Mouse (Mus musculus) limb, embryonic 15.5 days (tissue): ENCODE data around the gene 2510009E07Rik. TPM values are rescaled to one million over a fixed set of nuclear protein-coding genes. Genes with fewer than 3 reads are reported as not detected.
"Not testable (repeated sequence)": the region's sequence is repeated elsewhere in the genome, so short reads cannot be mapped to it uniquely, and the experiment has no call there.

Source experiments
- ATAC-seq: fragments of 200-750 bp; cut with Nextera tagmentation; 2 replicates; pipeline ENCODE4 v1.8.0; 2017; ENCODE audit warnings: low read depth, moderate TSS enrichment; ENCODE audit not compliant: insufficient number of reproducible peaks, low FRiP score, low TSS enrichment
- H3K27ac ChIP-seq: fragments of 300-500 bp; sonication (generic); 2 replicates; pipeline ENCODE4 v1.5.1; 2015; ENCODE audit warnings: moderate library complexity, mild to moderate bottlenecking, inconsistent platforms
- H3K27me3 ChIP-seq: fragments of 300-500 bp; sonication (generic); 2 replicates; pipeline ENCODE4 v1.6.1; 2015; ENCODE audit warnings: inconsistent platforms
- H3K36me3 ChIP-seq: fragments of 300-500 bp; sonication (generic); 2 replicates; pipeline ENCODE4 v1.6.1; 2015; ENCODE audit warnings: inconsistent platforms
- H3K4me1 ChIP-seq: fragments of 300-500 bp; sonication (generic); 2 replicates; pipeline ENCODE4 v1.6.1; 2015; ENCODE audit warnings: inconsistent platforms
- H3K4me2 ChIP-seq: fragments of 300-500 bp; sonication (generic); 2 replicates; pipeline ENCODE4 v1.6.1; 2015; ENCODE audit warnings: mild to moderate bottlenecking, inconsistent platforms
- H3K4me3 ChIP-seq: fragments of 300-500 bp; sonication (generic); 2 replicates; pipeline ENCODE4 v1.5.1; 2015; ENCODE audit warnings: mild to moderate bottlenecking, inconsistent platforms
- H3K9ac ChIP-seq: fragments of 300-500 bp; sonication (generic); 2 replicates; pipeline ENCODE4 v1.6.1; 2015; ENCODE audit warnings: inconsistent platforms
- H3K9me3 ChIP-seq: fragments of 300-500 bp; sonication (generic); 2 replicates; pipeline ENCODE4 v1.6.1; 2016; ENCODE audit warnings: inconsistent platforms
- WGBS: fragments of 180-500 bp; shearing (Covaris S2); methylation state at CpG from one replicate; pipeline ENCODE4 v1.1.7; 2015; 5-methylcytosine and 5-hydroxymethylcytosine counted together
- polyA plus RNA-seq: library from polyadenylated mRNA; unstranded; fragments of >200 nt; fragmentation: Nextera tagmentation; extraction: Ambion mirVana; gene quantifications from 2 replicates; pipeline ENCODE4 v1.2.1, GENCODE M21; 2015

The 2510009E07Rik gene
- polyA plus RNA-seq, 1 experiment from 2014 or later = 27.3 TPM

GRCm38 (mm10) chr16:21704691-21705090 is 10.2 kb upstream of the 2510009E07Rik start:
- Histone ChIP-seq H3K4me3 (no peak overlapping the region), H3K36me3 (no peaks in the 10 kb centered on the region), H3K4me2 (no peak overlapping the region), H3K4me1 (0 out of 2 replicates have a peak, but pooled peaks cover 2% of the 10 kb centered on the region), H3K27me3 (no peaks in the 10 kb centered on the region), H3K27ac (no peak overlapping the region), H3K9ac (no peak overlapping the region), H3K9me3 (no peaks in the 10 kb centered on the region)
- WGBS = 51% methylated on average over 5 of the region's 5 CpGs
- ATAC-seq = no peak

- H3K9ac ChIP-seq = no peak overlapping the region
- no peak overlapping the region for H3K27ac ChIP-seq
- 16% methylated on average over 3 of the region's 3 CpGs for WGBS
- no peak for ATAC-seq
- no peaks in the 10 kb centered on the region for H3K36me3 ChIP-seq
- H3K9me3 ChIP-seq = no peaks in the 10 kb centered on the region
- no peak overlapping the region for H3K4me3 ChIP-seq
- no peaks in the 10 kb centered on the region for H3K27me3 ChIP-seq
- no peak overlapping the region for H3K4me2 ChIP-seq
- H3K4me1 ChIP-seq = 0 out of 2 replicates have a peak, but pooled peaks cover 2% of the 10 kb centered on the region
These were observed 7.8 kb upstream of the 2510009E07Rik start for GRCm38 (mm10) chr16:21702314-21702690.

- no peak overlapping the region for H3K9ac ChIP-seq
- no peaks in the 10 kb centered on the region for H3K27me3 ChIP-seq
- H3K27ac ChIP-seq = no peak overlapping the region
- 33% methylated on average over 10 of the region's 10 CpGs for WGBS
- H3K4me1 ChIP-seq = 0 out of 2 replicates have a peak, but pooled peaks cover 2% of the 10 kb centered on the region
- H3K4me3 ChIP-seq = no peak overlapping the region
- H3K36me3 ChIP-seq = no peaks in the 10 kb centered on the region
- ATAC-seq = no peak
- no peaks in the 10 kb centered on the region for H3K9me3 ChIP-seq
- no peak overlapping the region for H3K4me2 ChIP-seq
These were observed 7.3 kb upstream of the 2510009E07Rik start for GRCm38 (mm10) chr16:21701611-21702313.

GRCm38 (mm10) chr16:21698136-21698535 is 3.7 kb upstream of the 2510009E07Rik start:
- Histone ChIP-seq H3K9ac (no peak overlapping the region), H3K9me3 (no peaks in the 10 kb centered on the region), H3K4me2 (no peak overlapping the region), H3K27ac (no peak overlapping the region), H3K27me3 (no peaks in the 10 kb centered on the region), H3K4me1 (peaks cover 9% of the 10 kb centered on the region), H3K4me3 (no peak overlapping the region), H3K36me3 (no peaks in the 10 kb centered on the region)
- no peak for ATAC-seq
- 69% methylated on average over 3 of the region's 3 CpGs for WGBS

GRCm38 (mm10) chr16:21696946-21697345 is 2.5 kb upstream of the 2510009E07Rik start:
- Histone ChIP-seq H3K4me2 (no peak overlapping the region), H3K27me3 (no peaks in the 10 kb centered on the region), H3K9me3 (no peaks in the 10 kb centered on the region), H3K9ac (no peak overlapping the region), H3K27ac (no peak overlapping the region), H3K4me3 (no peak overlapping the region), H3K36me3 (no peaks in the 10 kb centered on the region), H3K4me1 (peaks cover 18% of the 10 kb centered on the region)
- no peak for ATAC-seq
- WGBS = 68% methylated on average over 9 of the region's 9 CpGs

GRCm38 (mm10) chr16:21695242-21695578 is 745 bp upstream of the 2510009E07Rik start:
- Histone ChIP-seq H3K4me2 (peak overlapping the region; percentile 84), H3K9ac (peak overlapping the region; percentile 95), H3K9me3 (no peaks in the 10 kb centered on the region), H3K4me1 (peaks cover 27% of the 10 kb centered on the region), H3K4me3 (peak overlapping the region; percentile 84), H3K27ac (peak overlapping the region; percentile 92), H3K27me3 (no peaks in the 10 kb centered on the region), H3K36me3 (no peaks in the 10 kb centered on the region)
- 0% methylated on average over 12 of the region's 12 CpGs for WGBS
- peak; percentile 25; the same call in 1 of the 2 replicates for ATAC-seq

GRCm38 (mm10) chr16:21693981-21694462 is 443 bp downstream of the 2510009E07Rik start:
- peak; percentile 56 for ATAC-seq
- peak overlapping the region; percentile 84 for H3K4me3 ChIP-seq
- H3K27ac ChIP-seq = peak overlapping the region; percentile 92
- H3K9me3 ChIP-seq = no peaks in the 10 kb centered on the region
- under 1% methylated on average over 45 of the region's 45 CpGs for WGBS
- H3K4me2 ChIP-seq = peak overlapping the region; percentile 84
- no peaks in the 10 kb centered on the region for H3K27me3 ChIP-seq
- peak overlapping the region; percentile 95 for H3K9ac ChIP-seq
- no peaks in the 10 kb centered on the region for H3K36me3 ChIP-seq
- H3K4me1 ChIP-seq = peaks cover 27% of the 10 kb centered on the region

GRCm38 (mm10) chr16:21690216-21690755 is 4.2 kb downstream of the 2510009E07Rik start:
- Histone ChIP-seq H3K36me3 (peaks cover 19% of the 10 kb centered on the region; the same call in 1 of the 2 replicates), H3K4me3 (no peak overlapping the region), H3K9me3 (no peaks in the 10 kb centered on the region), H3K27ac (no peak overlapping the region), H3K4me2 (no peak overlapping the region), H3K9ac (no peak overlapping the region), H3K4me1 (peaks cover 24% of the 10 kb centered on the region), H3K27me3 (no peaks in the 10 kb centered on the region)
- 57% methylated on average over 5 of the region's 5 CpGs for WGBS
- no peak for ATAC-seq

GRCm38 (mm10) chr16:21689141-21689540 is 5.3 kb downstream of the 2510009E07Rik start:
- 91% methylated on average over 5 of the region's 5 CpGs for WGBS
- Histone ChIP-seq H3K27me3 (no peaks in the 10 kb centered on the region), H3K9ac (no peak overlapping the region), H3K27ac (no peak overlapping the region), H3K36me3 (peaks cover 21% of the 10 kb centered on the region; the same call in 1 of the 2 replicates), H3K9me3 (no peaks in the 10 kb centered on the region), H3K4me1 (peaks cover 20% of the 10 kb centered on the region), H3K4me2 (no peak overlapping the region), H3K4me3 (no peak overlapping the region)
- ATAC-seq = no peak

GRCm38 (mm10) chr16:21687406-21687805 is 7.1 kb downstream of the 2510009E07Rik start:
- 82% methylated on average over 5 of the region's 5 CpGs for WGBS
- no peak for ATAC-seq

GRCm38 (mm10) chr16:21676791-21677190 is 17.7 kb downstream of the 2510009E07Rik start:
- no peaks in the 10 kb centered on the region for H3K9me3 ChIP-seq

More at GRCm38 (mm10) chr16:21687406-21687805, 7.1 kb downstream of the 2510009E07Rik start:
- no peaks in the 10 kb centered on the region for H3K9me3 ChIP-seq
- peaks cover 12% of the 10 kb centered on the region for H3K4me1 ChIP-seq
- no peak overlapping the region for H3K9ac ChIP-seq
- no peaks in the 10 kb centered on the region for H3K27me3 ChIP-seq
- H3K4me2 ChIP-seq = no peak overlapping the region
- H3K4me3 ChIP-seq = no peak overlapping the region
- no peak overlapping the region for H3K27ac ChIP-seq
- H3K36me3 ChIP-seq = peaks cover 32% of the 10 kb centered on the region

GRCm38 (mm10) chr16:21673651-21674050 is 20.8 kb downstream of the 2510009E07Rik start:
- not testable (repeated sequence) for H3K4me3 ChIP-seq, H3K9ac ChIP-seq, ATAC-seq, H3K27ac ChIP-seq, H3K27me3 ChIP-seq, H3K4me2 ChIP-seq, H3K4me1 ChIP-seq, H3K9me3 ChIP-seq
- peaks cover 21% of the 10 kb centered on the region for H3K36me3 ChIP-seq
- WGBS = 91% methylated on average over 1 of the region's 1 CpGs

More at GRCm38 (mm10) chr16:21676791-21677190, 17.7 kb downstream of the 2510009E07Rik start:
- Histone ChIP-seq H3K9ac (no peak overlapping the region), H3K4me1 (no peaks in the 10 kb centered on the region), H3K4me3 (no peak overlapping the region), H3K27ac (no peak overlapping the region), H3K27me3 (no peaks in the 10 kb centered on the region), H3K4me2 (no peak overlapping the region), H3K36me3 (peaks cover 16% of the 10 kb centered on the region)
- no peak for ATAC-seq
- 87% methylated on average over 7 of the region's 7 CpGs for whole genome bisulfite sequencing
